Mouse (Mus musculus): Measurements from ENCODE around the gene Vmn1r19. TPM values are rescaled to one million over a fixed set of nuclear protein-coding genes. Genes with fewer than 3 reads are reported as not detected.
"Not testable (repeated sequence)": the region's sequence is repeated elsewhere in the genome, so short reads cannot be mapped to it uniquely, and the experiment has no call there.

The Vmn1r19 gene
- total RNA-seq (2021) = not detected
- long read RNA-seq, experiment 1 = 0 reads
- long read RNA-seq, experiment 2 = 0 reads

DNA sequence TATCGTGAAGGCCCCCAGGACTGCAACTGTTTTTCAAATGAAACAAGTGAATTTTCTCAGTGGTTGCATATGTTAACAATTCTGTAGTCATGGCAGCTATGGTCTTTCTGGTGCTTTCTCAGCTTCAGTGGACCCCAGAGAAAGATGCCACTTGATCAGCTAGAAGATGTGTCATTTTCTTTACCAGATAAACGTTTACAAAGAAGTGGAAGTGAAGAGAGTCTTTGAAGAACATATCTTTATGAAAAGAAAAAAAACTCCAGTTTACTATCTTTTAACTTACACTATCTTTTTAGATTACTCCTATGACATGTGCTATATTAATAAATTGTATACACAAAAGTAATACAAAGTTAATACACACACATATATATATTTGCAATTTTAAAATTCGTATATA lies at the start of gene Vmn1r19:
Gene Vmn1r19, plus strand, starts transcription at position 301 of the 400 bp plus-strand sequence.
- DNase-seq = not testable (repeated sequence)

DNA sequence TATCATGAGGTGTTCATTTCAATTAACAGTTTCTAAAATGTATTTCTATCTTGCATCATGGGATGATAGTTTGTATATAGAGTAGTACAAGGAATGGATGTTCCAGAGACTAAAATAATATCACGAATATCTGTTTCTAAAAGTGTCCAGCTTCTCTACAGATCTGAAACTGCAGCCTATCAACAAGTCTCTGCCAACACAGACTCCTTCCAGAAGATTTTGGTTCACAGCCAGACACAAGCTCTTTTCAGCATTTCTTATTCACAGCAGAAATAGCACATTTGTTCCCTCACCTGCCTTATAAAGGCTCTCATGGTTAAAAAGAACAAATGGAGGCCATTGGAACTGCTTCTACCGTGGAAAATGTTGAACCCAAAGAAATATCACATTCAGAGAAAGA lies 46.7 kb upstream of the Vmn1r19 start:
- no peak for DNase-seq

DNA sequence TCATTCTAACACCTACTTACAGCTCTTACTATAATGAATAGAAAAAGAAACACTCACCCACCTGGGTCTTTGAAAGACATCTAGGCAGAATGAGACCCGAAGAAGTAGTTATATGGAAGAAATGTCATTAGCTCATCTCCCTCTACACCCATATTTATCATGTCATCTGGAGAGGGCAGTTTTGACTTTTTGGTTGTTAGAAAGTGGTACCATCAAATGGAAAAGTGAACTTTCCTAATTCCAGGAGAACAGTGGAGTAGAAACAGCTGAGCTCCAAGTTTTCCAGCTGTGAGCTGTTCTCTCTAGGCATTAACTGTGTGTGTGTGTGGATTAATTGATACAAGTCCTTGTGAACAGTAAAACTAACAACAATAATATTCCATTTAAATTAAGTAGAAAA lies 40.0 kb upstream of the Vmn1r19 start, which contains the start of gene Vmn1r17:
Gene Vmn1r17, minus strand, starts transcription at position 101 of the 400 bp plus-strand sequence.
- no peak for DNase-seq

DNA sequence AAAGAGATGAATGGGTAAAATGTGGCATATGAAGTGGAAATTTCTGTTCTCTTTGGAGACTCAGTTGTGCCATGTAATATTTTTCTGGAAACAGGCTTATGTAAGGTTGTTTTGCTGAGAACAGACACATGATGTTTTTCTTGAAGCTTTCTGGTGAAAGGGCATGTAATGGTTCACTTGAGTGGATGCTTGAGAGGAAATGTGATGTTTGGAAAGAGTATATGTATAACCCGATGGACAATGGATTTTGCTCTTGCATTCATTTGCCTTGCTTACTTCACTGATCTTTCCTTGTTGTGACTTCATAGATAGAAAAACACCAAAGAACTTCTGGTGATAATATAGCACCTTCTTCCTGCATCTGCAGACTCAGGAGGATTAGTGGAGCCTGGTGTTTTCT lies 37.7 kb upstream of the Vmn1r19 start:
- DNase-seq = not testable (repeated sequence)

DNA sequence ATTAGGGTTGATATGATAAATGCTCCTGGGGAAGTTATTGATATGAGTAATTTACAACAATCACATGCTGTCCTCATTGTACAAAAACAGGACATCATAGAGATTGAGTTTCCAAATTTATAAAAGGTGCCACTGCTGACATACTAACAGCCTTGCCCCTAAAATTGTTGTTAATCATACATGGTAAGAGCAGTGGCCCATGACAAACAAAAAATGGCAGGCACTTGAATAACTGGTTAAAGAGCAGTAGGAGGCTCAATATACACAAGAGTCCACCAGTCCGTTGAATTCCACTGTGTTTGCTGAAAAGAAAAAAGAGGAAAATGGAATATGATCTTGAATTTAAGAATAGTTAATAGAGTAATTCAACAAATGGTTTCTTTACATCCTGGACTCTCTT lies 36.1 kb upstream of the Vmn1r19 start:
- DNase-seq = no peak

DNA sequence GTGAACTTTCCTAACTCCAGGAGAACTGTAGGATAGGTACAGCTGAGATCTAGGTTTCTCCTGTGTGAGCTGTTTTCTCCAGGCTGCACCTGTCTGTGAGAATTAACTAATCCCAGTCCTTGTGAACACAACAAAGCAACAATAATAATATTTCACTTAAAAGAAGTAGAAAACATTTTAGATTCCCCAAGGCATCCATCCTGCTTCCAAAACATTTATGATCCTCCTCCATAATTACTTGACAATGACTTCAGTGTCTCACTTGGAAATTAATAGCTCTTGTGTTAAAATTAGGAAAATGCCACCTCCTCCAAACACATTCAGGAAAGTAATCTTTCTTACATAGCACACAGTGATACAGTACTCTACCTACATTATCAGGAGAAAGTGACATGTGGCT lies 7.9 kb upstream of the Vmn1r19 start, which contains the start of gene Vmn1r18:
Gene Vmn1r18, minus strand, starts transcription at position 101 of the 400 bp plus-strand sequence.
- no peak for DNase-seq

DNA sequence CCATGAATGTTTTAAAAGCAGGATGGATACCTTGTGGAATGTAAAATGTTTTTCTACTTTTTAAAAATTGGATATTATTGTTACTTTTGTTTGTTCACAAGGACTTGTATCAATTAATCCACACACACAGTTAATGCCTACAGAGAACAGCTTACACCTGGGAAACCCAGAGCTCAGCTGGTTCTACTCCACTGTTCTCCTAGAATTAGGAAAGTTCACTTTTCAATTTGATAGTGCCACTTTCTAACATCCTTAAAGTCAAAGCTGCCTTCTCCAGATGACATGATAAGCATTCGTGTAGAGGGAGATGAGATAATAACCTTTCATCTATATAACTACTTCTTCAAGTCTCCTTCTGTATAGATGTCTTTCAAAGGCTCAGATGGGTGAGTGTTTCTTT lies 25.1 kb downstream of the Vmn1r19 start, which contains the start of gene Vmn1r20:
Gene Vmn1r20, plus strand, starts transcription at position 301 of the 400 bp plus-strand sequence.
- no peak for DNase-seq

DNA sequence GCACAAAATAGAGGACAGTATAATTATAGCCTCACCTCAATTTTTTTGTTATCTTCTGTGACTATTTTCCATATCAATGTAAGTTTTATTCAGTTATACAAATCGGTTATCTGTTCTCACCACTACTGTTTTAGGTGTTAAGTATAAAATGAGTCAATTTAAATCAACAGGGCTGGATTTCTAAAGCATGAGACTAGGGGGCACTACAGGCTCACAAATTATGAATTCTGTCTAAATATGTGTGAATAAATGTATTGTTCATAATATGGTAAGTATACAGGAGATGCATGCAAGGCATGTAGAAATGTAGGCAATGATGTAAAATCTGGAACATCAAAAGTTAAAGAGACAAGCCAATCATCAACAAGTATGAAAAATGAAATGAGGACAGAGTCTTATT lies 27.6 kb downstream of the Vmn1r19 start:
- DNase-seq = peak; percentile 4

Other genes with a start within 250 kb of the Vmn1r19 start
- gene Vmn1r12, start 246.9 kb upstream of the Vmn1r19 start, total RNA-seq (2021) = not detected
- gene Vmn1r13, start 200.5 kb upstream of the Vmn1r19 start, total RNA-seq (2021) = not detected
- not detected for gene Vmn1r14, start 172.1 kb upstream of the Vmn1r19 start, total RNA-seq (2021)
- gene Vmn1r15, start 145.8 kb upstream of the Vmn1r19 start, total RNA-seq (2021) = not detected
- gene Vmn1r16, start 74.3 kb upstream of the Vmn1r19 start, total RNA-seq (2021) = not detected
- gene Vmn1r17, start 40.1 kb upstream of the Vmn1r19 start, total RNA-seq (2021) = not detected
- not detected for gene Vmn1r18, start 8.0 kb upstream of the Vmn1r19 start, total RNA-seq (2021)
- not detected for gene Vmn1r20, start 25.1 kb downstream of the Vmn1r19 start, total RNA-seq (2021)
- gene Ppm1k, start 131.7 kb downstream of the Vmn1r19 start, total RNA-seq (2021) = 10 to 100 TPM; 34.1 to 45.0 TPM
- gene Herc6, start 177.2 kb downstream of the Vmn1r19 start, total RNA-seq (2021) = 1 to 10 TPM; 8.3 to 8.8 TPM

Data from adrenal gland, postnatal 10 days (tissue).